Mouse (Mus musculus) kidney, adult 2 months (tissue): ENCODE results near the gene Maml3.

Source experiments
- CTCF ChIP-seq: fragments of 200-500 bp; conservative IDR thresholded peaks from 2 replicates; pipeline ENCODE4 v1.5.1; 2011; ENCODE audit warnings: low read depth, mild to moderate bottlenecking, control low read depth, low read length, moderate library complexity, mixed read lengths; ENCODE audit not compliant: insufficient read depth, insufficient read length
- POLR2A ChIP-seq: fragments of 200-500 bp; IDR thresholded peaks from one replicate; pipeline ENCODE4 v1.6.1; 2011; ENCODE audit warnings: low read depth, low read length, control low read depth

DNA sequence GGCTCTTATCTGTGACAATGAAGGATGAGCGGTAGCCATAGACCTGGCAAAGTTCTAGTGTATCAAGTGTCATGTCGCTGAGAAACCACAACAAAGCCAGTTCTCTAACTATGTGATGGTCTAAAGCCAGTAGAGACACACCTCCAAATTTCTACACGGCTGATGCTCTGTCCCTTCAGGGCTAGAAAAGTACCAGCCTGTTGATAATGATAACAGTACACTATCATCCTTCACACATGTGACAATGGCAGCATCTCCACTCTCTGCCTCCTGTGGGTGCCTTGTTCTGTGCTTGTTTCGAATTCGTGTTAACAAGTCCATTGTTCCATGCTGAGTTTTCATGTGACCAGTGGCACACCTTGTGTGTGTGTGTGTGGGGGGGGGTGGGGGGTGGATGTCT, 180.2 kb downstream of the Maml3 start:
- no peak for TF ChIP-seq POLR2A
- TF ChIP-seq CTCF: no peak
